ENCODE assay signal across 16 mouse cellular contexts in genomic region chr1:18668901-18669300, GRCm38 (mm10).
"Had no signal": no experiment of that assay in that cellular context is flagged by ENCODE, and none has a peak within 500 bp of the region (broad histone marks: within the 10 kb centered on the region; RNA-seq: fewer than 3 reads in every experiment).

No protein-coding gene starts in this region.

- H3K9me3 ChIP-seq: limb, embryonic 15.5 days; liver, embryonic 12.5 days; megakaryocyte, embryonic 14.5 days; midbrain, embryonic 15.5 days; neural tube, embryonic 12.5 days had no signal

- H3K27me3 ChIP-seq: limb, embryonic 15.5 days; liver, embryonic 12.5 days; megakaryocyte, embryonic 14.5 days; midbrain, embryonic 15.5 days; neural tube, embryonic 12.5 days had no signal

- H3K4me3 ChIP-seq: limb, embryonic 15.5 days; liver, embryonic 12.5 days; megakaryocyte, embryonic 14.5 days; midbrain, embryonic 15.5 days; neural tube, embryonic 12.5 days had no signal

- ATAC-seq: liver, embryonic 12.5 days; midbrain, embryonic 15.5 days had no signal

- H3K4me1 ChIP-seq: limb, embryonic 15.5 days; liver, embryonic 12.5 days; megakaryocyte, embryonic 14.5 days; midbrain, embryonic 15.5 days; neural tube, embryonic 12.5 days had no signal

- DNase-seq: kidney, adult 8-10 months; kidney, postnatal 36 days; layer of hippocampus, adult 9-11 months; layer of hippocampus, postnatal 36 days; lung, embryonic 14.5 days; lung, postnatal 10 days; lung, postnatal 4 days; thymus, adult 18-20 months; thymus, postnatal 36 days had no signal

- H3K36me3 ChIP-seq: limb, embryonic 15.5 days; liver, embryonic 12.5 days; midbrain, embryonic 15.5 days; neural tube, embryonic 12.5 days had no signal

- H3K27ac ChIP-seq: kidney, postnatal 0 days; limb, embryonic 15.5 days; liver, embryonic 12.5 days; midbrain, embryonic 15.5 days; neural tube, embryonic 12.5 days; stomach, postnatal 0 days had no signal
